Mouse (Mus musculus) liver, embryonic 14.5 days (tissue): ENCODE measurements around the gene Bmi1. TPM values are rescaled to one million over a fixed set of nuclear protein-coding genes. Genes with fewer than 3 reads are reported as not detected.

Experiments
- ATAC-seq: fragments of 200-750 bp; cut with Nextera tagmentation; 2 replicates; pipeline ENCODE4 v1.8.0; 2017; ENCODE audit warnings: moderate number of reproducible peaks, mild to moderate bottlenecking, moderate library complexity; ENCODE audit not compliant: insufficient read depth
- DNase-seq, 3 experiments: peaks; one replicate each; pipeline ENCODE4 v3.0.0-alpha.2; 2012 to 2013; ENCODE audit warnings: low read depth in 3 of 3, low spot score in 3 of 3
- H3K27ac ChIP-seq: fragments of 300-500 bp; sonication (generic); 2 replicates; pipeline ENCODE4 v1.5.1; 2014; ENCODE audit warnings: moderate library complexity, mild to moderate bottlenecking, control low read depth, inconsistent platforms
- H3K27me3 ChIP-seq: fragments of 300-500 bp; sonication (generic); 2 replicates; pipeline ENCODE4 v1.6.1; 2014; ENCODE audit warnings: mild to moderate bottlenecking, low read length, moderate library complexity; ENCODE audit not compliant: control insufficient read depth, insufficient read depth
- H3K36me3 ChIP-seq: fragments of 300-500 bp; sonication (generic); replicated peaks from 2 replicates; pipeline ENCODE4 v1.6.1; 2014; ENCODE audit warnings: low read depth; ENCODE audit not compliant: control insufficient read depth, insufficient read depth
- H3K4me1 ChIP-seq, 2 experiments: fragments of 200-500 bp in 1 of 2; fragments of 300-500 bp in 1 of 2; sonication (generic) in 1 of 2; replicated peaks; 2 replicates each; pipeline ENCODE4 v1.6.1; 2012 to 2014; ENCODE audit warnings: antibody characterized with exemption in 1 of 2, inconsistent platforms in 1 of 2, low read length in 1 of 2; ENCODE audit not compliant: control insufficient read depth in 2 of 2, insufficient read depth in 2 of 2
- H3K4me2 ChIP-seq: fragments of 300-500 bp; sonication (generic); 2 replicates; pipeline ENCODE4 v1.6.1; 2014; ENCODE audit warnings: low read depth, mild to moderate bottlenecking, control low read depth, moderate library complexity
- H3K4me3 ChIP-seq, 2 experiments: fragments of 200-500 bp in 1 of 2; fragments of 300-500 bp in 1 of 2; sonication (generic) in 1 of 2; 2 replicates each; pipeline ENCODE4 v1.5.1; 2012 to 2014; ENCODE audit warnings: low read depth in 2 of 2, low read length in 2 of 2, mild to moderate bottlenecking in 2 of 2, control low read depth in 1 of 2, inconsistent platforms in 1 of 2, moderate library complexity in 1 of 2; ENCODE audit not compliant: insufficient read depth in 1 of 2
- H3K9ac ChIP-seq: fragments of 300-500 bp; sonication (generic); replicated peaks from 2 replicates; pipeline ENCODE4 v1.6.1; 2014; ENCODE audit warnings: mild to moderate bottlenecking, control low read depth, moderate library complexity
- H3K9me3 ChIP-seq: fragments of 300-500 bp; sonication (generic); 2 replicates; pipeline ENCODE4 v1.6.1; 2016; ENCODE audit warnings: low read length, mixed read lengths; ENCODE audit not compliant: control insufficient read depth
- CTCF ChIP-seq: IDR thresholded peaks from 2 replicates; pipeline ENCODE4 v1.5.1; 2016; ENCODE audit warnings: antibody characterized with exemption, low read depth, control low read depth
- EP300 ChIP-seq: IDR thresholded peaks from 2 replicates; pipeline ENCODE4 v1.6.1; 2016; ENCODE audit warnings: antibody characterized with exemption, low read depth
- WGBS: fragments of 180-500 bp; shearing (Covaris S2); extraction: QIAGEN DNeasy Blood & Tissue Kit; methylation state at CpG from one replicate; pipeline ENCODE4 v1.1.7; 2014; ENCODE audit not compliant: insufficient replicate concordance; 5-methylcytosine and 5-hydroxymethylcytosine counted together
- polyA plus RNA-seq, 2 experiments: library from polyadenylated mRNA; depleted of rRNA in 1 of 2; stranded (reverse) in 1 of 2; unstranded in 1 of 2; fragments of >200 nt; fragmentation: Nextera tagmentation in 1 of 2; extraction: Ambion mirVana in 1 of 2; gene quantifications; 2 replicates each; pipeline versions ENCODE4 v1.2.1 to v1.2.3; 2012 to 2014

Gene Bmi1
- polyA plus RNA-seq, 2 experiments = 5.8 TPM

GRCm38 (mm10) chr2:18734394-18735127 is 57.7 kb downstream of the Bmi1 start:
- H3K4me1 ChIP-seq = no peaks in the 10 kb centered on the region; a peak in 1 of 4 replicates
- no peaks in the 10 kb centered on the region for H3K27me3 ChIP-seq
- TF ChIP-seq EP300 (no peak), CTCF (no peak)
- WGBS = 18% methylated on average over 5 of the region's 5 CpGs
- H3K27ac ChIP-seq = no peak overlapping the region
- DNase-seq (no peak), ATAC-seq (no peak)
- no peak overlapping the region for H3K9ac ChIP-seq
- H3K4me2 ChIP-seq = no peak overlapping the region
- H3K4me3 ChIP-seq = no peak overlapping the region
- H3K36me3 ChIP-seq = no peaks in the 10 kb centered on the region
- no peaks in the 10 kb centered on the region for H3K9me3 ChIP-seq

Other genes with a start within 250 kb of the Bmi1 start
- 27.0 and 36.2 TPM in 2 replicates for gene Commd3, start 4.6 kb upstream of the Bmi1 start, polyA plus RNA-seq (2012; rRNA removed)
- gene Commd3, start 4.6 kb upstream of the Bmi1 start, polyA plus RNA-seq (2014; fragmentation: Nextera tagmentation; extraction: Ambion mirVana) = 101 TPM in 2 replicates
- gene Spag6, start 17.0 kb downstream of the Bmi1 start, polyA plus RNA-seq (2012; rRNA removed) = 0.13 TPM in 1 of 2 replicates, not detected in the other
- gene Spag6, start 17.0 kb downstream of the Bmi1 start, polyA plus RNA-seq (2014; fragmentation: Nextera tagmentation; extraction: Ambion mirVana) = not detected in 2 replicates